Mouse (Mus musculus) heart, postnatal 0 days (tissue): ENCODE results near the gene Matk. TPM values are rescaled to one million over a fixed set of nuclear protein-coding genes. Genes with fewer than 3 reads are reported as not detected.

Source experiments
- ATAC-seq: fragments of 200-750 bp; cut with Nextera tagmentation; 2 replicates; pipeline ENCODE4 v1.8.0; 2017; ENCODE audit warnings: low read depth, moderate number of reproducible peaks, moderate library complexity; ENCODE audit not compliant: insufficient read depth
- DNase-seq: peaks from one replicate; pipeline ENCODE4 v3.0.0-alpha.2; 2016; ENCODE audit warnings: low spot score
- H3K27ac ChIP-seq: fragments of 300-500 bp; sonication (generic); 2 replicates; pipeline ENCODE4 v1.5.1; 2014; ENCODE audit warnings: low read depth, mild to moderate bottlenecking
- H3K27me3 ChIP-seq: fragments of 300-500 bp; sonication (generic); 2 replicates; pipeline ENCODE4 v1.6.1; 2014; ENCODE audit warnings: low read length, mixed read lengths; ENCODE audit not compliant: control insufficient read depth, insufficient read depth
- H3K36me3 ChIP-seq: fragments of 300-500 bp; sonication (generic); replicated peaks from 2 replicates; pipeline ENCODE4 v1.6.1; 2014; ENCODE audit warnings: low read length, mixed read lengths; ENCODE audit not compliant: control insufficient read depth, insufficient read depth
- H3K4me1 ChIP-seq: fragments of 300-500 bp; sonication (generic); 2 replicates; pipeline ENCODE4 v1.6.1; 2014; ENCODE audit warnings: antibody characterized with exemption; ENCODE audit not compliant: control insufficient read depth, insufficient read depth
- H3K4me2 ChIP-seq: fragments of 300-500 bp; sonication (generic); 2 replicates; pipeline ENCODE4 v1.6.1; 2014; ENCODE audit warnings: low read depth, mild to moderate bottlenecking, low read length, moderate library complexity
- H3K4me3 ChIP-seq: fragments of 300-500 bp; sonication (generic); 2 replicates; pipeline ENCODE4 v1.5.1; 2014; ENCODE audit warnings: low read depth, low read length
- H3K9ac ChIP-seq: fragments of 300-500 bp; sonication (generic); replicated peaks from 2 replicates; pipeline ENCODE4 v1.6.1; 2014; ENCODE audit warnings: low read depth, low read length, mixed read lengths
- H3K9me3 ChIP-seq: fragments of 300-500 bp; sonication (generic); replicated peaks from 2 replicates; pipeline ENCODE4 v1.6.1; 2016; ENCODE audit warnings: low read length; ENCODE audit not compliant: control insufficient read depth
- CTCF ChIP-seq: IDR thresholded peaks from 2 replicates; pipeline ENCODE4 v1.5.1; 2016; ENCODE audit warnings: antibody characterized with exemption, control low read depth, low read depth
- EP300 ChIP-seq: IDR thresholded peaks from 2 replicates; pipeline ENCODE4 v1.6.1; 2016; ENCODE audit warnings: antibody characterized with exemption, low read depth
- WGBS: fragments of 180-500 bp; shearing (Covaris S2); extraction: QIAGEN DNeasy Blood & Tissue Kit; methylation state at CpG from one replicate; pipeline ENCODE4 v1.1.7; 2014; 5-methylcytosine and 5-hydroxymethylcytosine counted together
- polyA plus RNA-seq: library from polyadenylated mRNA; unstranded; fragments of >200 nt; fragmentation: Nextera tagmentation; extraction: Ambion mirVana; gene quantifications from 2 replicates; pipeline ENCODE4 v1.2.1, GENCODE M21; 2015
- total RNA-seq: library from RNA; depleted of rRNA; stranded (reverse); fragments of >200 nt; gene quantifications from 2 replicates; pipeline ENCODE4 v1.2.3, GENCODE M21; 2014; ENCODE audit warnings: low replicate concordance

The Matk gene
- total and polyA plus RNA-seq, 2 experiments from 2014 or later = 0.31 to 0.42 TPM

- Histone ChIP-seq H3K4me3 (peak within 1 kb of the TSS; percentile 2; the same call in 1 of the 2 replicates), H3K36me3 (no peaks in the 10 kb centered on the region), H3K9ac (no peak within 1 kb of the TSS), H3K9me3 (no peaks in the 10 kb centered on the region), H3K4me1 (peaks cover 13% of the 10 kb centered on the region), H3K27me3 (peaks cover 37% of the 10 kb centered on the region), H3K4me2 (peak within 1 kb of the TSS; percentile 26; the same call in 1 of the 2 replicates), H3K27ac (no peak within 1 kb of the TSS)
- TF ChIP-seq EP300 = no peak
- TF ChIP-seq CTCF = peak; percentile 42
- WGBS = 10% methylated on average over 27 of the region's 27 CpGs
- no peak for ATAC-seq
- no peak for DNase-seq
These were observed 22.1 kb upstream of the Matk start, which contains the start of gene Atcay for GRCm38 (mm10) chr10:81230438-81231332. Gene Atcay, minus strand, starts transcription at chr10:81230833.

- no peak for TF ChIP-seq CTCF
- peaks cover 37% of the 10 kb centered on the region for H3K27me3 ChIP-seq
These were observed 21.3 kb upstream of the Matk start for GRCm38 (mm10) chr10:81231436-81231835.

GRCm38 (mm10) chr10:81232580-81233225, 20.0 kb upstream of the Matk start, which contains the start of gene Zfr2:
Gene Zfr2, plus strand, starts transcription at chr10:81233155.
- Histone ChIP-seq H3K9ac (peak within 1 kb of the TSS; percentile 69), H3K9me3 (no peaks in the 10 kb centered on the region), H3K4me3 (peak within 1 kb of the TSS; percentile 66), H3K4me2 (peak within 1 kb of the TSS; percentile 72), H3K36me3 (no peaks in the 10 kb centered on the region), H3K27ac (0 out of 2 replicates have a peak within 1 kb of the TSS, but pooled peaks have one; percentile 36), H3K27me3 (peaks cover 37% of the 10 kb centered on the region), H3K4me1 (peaks cover 13% of the 10 kb centered on the region)
- 7% methylated on average over 29 of the region's 29 CpGs for WGBS
- TF ChIP-seq EP300 (no peak), CTCF (no peak)
- DNase-seq (peak; percentile 72), ATAC-seq (peak; percentile 88)

More at GRCm38 (mm10) chr10:81231436-81231835, 21.3 kb upstream of the Matk start:
- ATAC-seq (no peak), DNase-seq (no peak)
- H3K27ac ChIP-seq = no peak overlapping the region
- H3K9ac ChIP-seq = no peak overlapping the region
- 57% methylated on average over 7 of the region's 7 CpGs for WGBS
- H3K4me1 ChIP-seq = peaks cover 13% of the 10 kb centered on the region
- H3K4me3 ChIP-seq = no peak overlapping the region
- no peaks in the 10 kb centered on the region for H3K9me3 ChIP-seq
- H3K4me2 ChIP-seq = no peak overlapping the region
- no peaks in the 10 kb centered on the region for H3K36me3 ChIP-seq

GRCm38 (mm10) chr10:81233226-81233585, 19.5 kb upstream of the Matk start:
- TF ChIP-seq EP300 = no peak
- TF ChIP-seq CTCF = no peak
- H3K9ac ChIP-seq = peak overlapping the region; percentile 69
- peak overlapping the region; percentile 72 for H3K4me2 ChIP-seq
- peaks cover 35% of the 10 kb centered on the region for H3K27me3 ChIP-seq
- DNase-seq (no peak), ATAC-seq (peak; percentile 65)
- peaks cover 13% of the 10 kb centered on the region for H3K4me1 ChIP-seq
- peak overlapping the region; percentile 66 for H3K4me3 ChIP-seq
- no peaks in the 10 kb centered on the region for H3K36me3 ChIP-seq
- H3K9me3 ChIP-seq = no peaks in the 10 kb centered on the region
- H3K27ac ChIP-seq = 0 out of 2 replicates have a peak overlapping the region, but pooled peaks have one; percentile 36
- 2% methylated on average over 27 of the region's 28 CpGs for WGBS

GRCm38 (mm10) chr10:81234206-81234605, 18.5 kb upstream of the Matk start:
- no peak overlapping the region for H3K9ac ChIP-seq
- H3K36me3 ChIP-seq = no peaks in the 10 kb centered on the region
- DNase-seq = no peak
- no peak for TF ChIP-seq EP300
- no peak for TF ChIP-seq CTCF
- WGBS = 76% methylated on average over 6 of the region's 6 CpGs
- H3K4me1 ChIP-seq = peaks cover 13% of the 10 kb centered on the region
- no peak for ATAC-seq
- H3K4me2 ChIP-seq = no peak overlapping the region
- no peak overlapping the region for H3K4me3 ChIP-seq
- peaks cover 31% of the 10 kb centered on the region for H3K27me3 ChIP-seq
- no peak overlapping the region for H3K27ac ChIP-seq
- H3K9me3 ChIP-seq = no peaks in the 10 kb centered on the region
